Mouse (Mus musculus) hindbrain, embryonic 13.5 days (tissue): ENCODE measurements around the gene Gm20854. TPM values are rescaled to one million over a fixed set of nuclear protein-coding genes. Genes with fewer than 3 reads are reported as not detected.
"Not testable (repeated sequence)": the region's sequence is repeated elsewhere in the genome, so short reads cannot be mapped to it uniquely, and the experiment has no call there.

Source experiments
- ATAC-seq: fragments of 200-750 bp; cut with Nextera tagmentation; 2 replicates; pipeline ENCODE4 v1.8.0; 2017; ENCODE audit warnings: moderate TSS enrichment; ENCODE audit not compliant: low FRiP score
- H3K27ac ChIP-seq: fragments of 300-500 bp; sonication (generic); 2 replicates; pipeline ENCODE4 v1.5.1; 2015; ENCODE audit warnings: inconsistent platforms, mild to moderate bottlenecking, moderate library complexity
- H3K27me3 ChIP-seq: fragments of 300-500 bp; sonication (generic); 2 replicates; pipeline ENCODE4 v1.6.1; 2015; ENCODE audit warnings: mild to moderate bottlenecking, inconsistent platforms
- H3K36me3 ChIP-seq: fragments of 300-500 bp; sonication (generic); 2 replicates; pipeline ENCODE4 v1.6.1; 2015; ENCODE audit warnings: mild to moderate bottlenecking, inconsistent platforms
- H3K4me1 ChIP-seq: fragments of 300-500 bp; sonication (generic); replicated peaks from 2 replicates; pipeline ENCODE4 v1.6.1; 2015; ENCODE audit warnings: inconsistent platforms
- H3K4me2 ChIP-seq: fragments of 300-500 bp; sonication (generic); 2 replicates; pipeline ENCODE4 v1.6.1; 2015; ENCODE audit warnings: inconsistent platforms, mild to moderate bottlenecking, moderate library complexity
- H3K4me3 ChIP-seq: fragments of 300-500 bp; sonication (generic); 2 replicates; pipeline ENCODE4 v1.5.1; 2015; ENCODE audit warnings: mild to moderate bottlenecking, inconsistent platforms
- H3K9ac ChIP-seq: fragments of 300-500 bp; sonication (generic); 2 replicates; pipeline ENCODE4 v1.6.1; 2015; ENCODE audit warnings: mild to moderate bottlenecking, inconsistent platforms
- H3K9me3 ChIP-seq: fragments of 300-500 bp; sonication (generic); 2 replicates; pipeline ENCODE4 v1.6.1; 2016; ENCODE audit warnings: inconsistent platforms
- WGBS: fragments of 180-500 bp; shearing (Covaris S2); methylation state at CpG from one replicate; pipeline ENCODE4 v1.1.7; 2015; 5-methylcytosine and 5-hydroxymethylcytosine counted together
- polyA plus RNA-seq: library from polyadenylated mRNA; unstranded; fragments of >200 nt; fragmentation: Nextera tagmentation; extraction: Ambion mirVana; gene quantifications from 2 replicates; pipeline ENCODE4 v1.2.1, GENCODE M21; 2015

Gm20854 gene
- not detected in 2 replicates for polyA plus RNA-seq

- H3K27me3 ChIP-seq, H3K9me3 ChIP-seq, H3K4me3 ChIP-seq, H3K9ac ChIP-seq, H3K36me3 ChIP-seq, H3K4me2 ChIP-seq, H3K4me1 ChIP-seq, ATAC-seq, H3K27ac ChIP-seq: not testable (repeated sequence)
- WGBS: no CpG with 5 or more reads among the region's 6 CpGs
Measured at GRCm38 (mm10) chrY:85530808-85531207, at the start of gene Gm20854. Gene Gm20854 (minus strand): TSS chrY:85530908.
